Mouse (Mus musculus): ENCODE data around the gene Lamp1. TPM values are rescaled to one million over a fixed set of nuclear protein-coding genes. Genes with fewer than 3 reads are reported as not detected.
"Not testable (repeated sequence)": the region's sequence is repeated elsewhere in the genome, so short reads cannot be mapped to it uniquely, and the experiment has no call there.

Lamp1 gene
- polyA plus RNA-seq (2015; fragmentation: Nextera tagmentation; extraction: Ambion mirVana), result 295 and 327 TPM in 2 replicates

- Histone ChIP-seq H3K27me3 (replicated peaks) (no peaks in the 10 kb centered on the region), H3K4me2 (peak within 1 kb of the TSS; percentile 92), H3K4me1 (peaks cover 18% of the 10 kb centered on the region), H3K36me3 (no peaks in the 10 kb centered on the region), H3K9me3 (no peaks in the 10 kb centered on the region), H3K4me3 (replicated peaks) (peak within 1 kb of the TSS; percentile 99), H3K9ac (peak within 1 kb of the TSS; percentile 100), H3K27ac (peak within 1 kb of the TSS; percentile 73)
- WGBS, result 1% methylated on average over 45 of the region's 50 CpGs
- peak; percentile 91 for ATAC-seq (ENCODE audit: insufficient read depth, low FRiP score, low read depth)
These were observed at the start of gene Lamp1 for GRCm38 (mm10) chr8:13158718-13159376. TSS of gene Lamp1 (plus strand) at chr8:13159161.

GRCm38 (mm10) chr8:13109416-13109960 lies 49.5 kb upstream of the Lamp1 start:
- Histone ChIP-seq H3K9ac (no peak overlapping the region), H3K36me3 (no peaks in the 10 kb centered on the region; the same call in 1 of the 2 replicates), H3K27ac (no peak overlapping the region), H3K4me2 (no peak overlapping the region), H3K4me1 (peaks cover 3% of the 10 kb centered on the region; the same call in 1 of the 2 replicates), H3K4me3 (replicated peaks) (no peak overlapping the region), H3K9me3 (no peaks in the 10 kb centered on the region), H3K27me3 (replicated peaks) (no peaks in the 10 kb centered on the region)
- 41% methylated on average over 1 of the region's 1 CpGs for WGBS
- no peak for ATAC-seq (ENCODE audit: insufficient read depth, low FRiP score, low read depth)

- ATAC-seq (ENCODE audit: insufficient read depth, low FRiP score, low read depth), result no peak
- H3K36me3 ChIP-seq, result peaks cover 3% of the 10 kb centered on the region; the same call in 1 of the 2 replicates
- no peak overlapping the region for H3K9ac ChIP-seq
- H3K9me3 ChIP-seq, result no peaks in the 10 kb centered on the region
- H3K27me3 ChIP-seq (replicated peaks), result no peaks in the 10 kb centered on the region
- WGBS, result 81% methylated on average over 11 of the region's 11 CpGs
- no peak overlapping the region for H3K27ac ChIP-seq
- H3K4me2 ChIP-seq, result no peak overlapping the region
- peaks cover 3% of the 10 kb centered on the region; the same call in 1 of the 2 replicates for H3K4me1 ChIP-seq
- no peak overlapping the region for H3K4me3 ChIP-seq (replicated peaks)
These were observed 47.0 kb upstream of the Lamp1 start for GRCm38 (mm10) chr8:13111917-13112316.

- peaks cover 3% of the 10 kb centered on the region for H3K36me3 ChIP-seq
- no peak overlapping the region for H3K9ac ChIP-seq
- no peak for ATAC-seq (ENCODE audit: insufficient read depth, low FRiP score, low read depth)
- no peak overlapping the region for H3K27ac ChIP-seq
- no peak overlapping the region for H3K4me2 ChIP-seq
- H3K9me3 ChIP-seq, result no peaks in the 10 kb centered on the region
- peaks cover 1% of the 10 kb centered on the region; the same call in 1 of the 2 replicates for H3K4me1 ChIP-seq
- H3K4me3 ChIP-seq (replicated peaks), result no peak overlapping the region
- no peaks in the 10 kb centered on the region for H3K27me3 ChIP-seq (replicated peaks)
- WGBS, result 84% methylated on average over 4 of the region's 4 CpGs
These were observed 45.7 kb upstream of the Lamp1 start for GRCm38 (mm10) chr8:13113232-13113631.

GRCm38 (mm10) chr8:13117096-13117495 lies 41.9 kb upstream of the Lamp1 start:
- H3K27me3 ChIP-seq (replicated peaks), result no peaks in the 10 kb centered on the region
- H3K4me1 ChIP-seq, result no peaks in the 10 kb centered on the region
- 94% methylated on average over 2 of the region's 2 CpGs for WGBS
- no peak overlapping the region for H3K27ac ChIP-seq
- no peak overlapping the region for H3K4me3 ChIP-seq (replicated peaks)
- H3K9me3 ChIP-seq, result no peaks in the 10 kb centered on the region
- H3K9ac ChIP-seq, result no peak overlapping the region
- no peak for ATAC-seq (ENCODE audit: insufficient read depth, low FRiP score, low read depth)
- H3K36me3 ChIP-seq, result peaks cover 6% of the 10 kb centered on the region
- H3K4me2 ChIP-seq, result no peak overlapping the region

- Histone ChIP-seq H3K9me3 (no peaks in the 10 kb centered on the region), H3K36me3 (peaks cover 14% of the 10 kb centered on the region), H3K27ac (no peak overlapping the region; the same call in 1 of the 2 replicates), H3K4me1 (no peaks in the 10 kb centered on the region), H3K4me2 (no peak overlapping the region), H3K9ac (no peak overlapping the region), H3K27me3 (replicated peaks) (no peaks in the 10 kb centered on the region), H3K4me3 (replicated peaks) (no peak overlapping the region)
- 82% methylated on average over 3 of the region's 3 CpGs for WGBS
- no peak for ATAC-seq (ENCODE audit: insufficient read depth, low FRiP score, low read depth)
These were observed 40.4 kb upstream of the Lamp1 start for GRCm38 (mm10) chr8:13118516-13118915.

DNA sequence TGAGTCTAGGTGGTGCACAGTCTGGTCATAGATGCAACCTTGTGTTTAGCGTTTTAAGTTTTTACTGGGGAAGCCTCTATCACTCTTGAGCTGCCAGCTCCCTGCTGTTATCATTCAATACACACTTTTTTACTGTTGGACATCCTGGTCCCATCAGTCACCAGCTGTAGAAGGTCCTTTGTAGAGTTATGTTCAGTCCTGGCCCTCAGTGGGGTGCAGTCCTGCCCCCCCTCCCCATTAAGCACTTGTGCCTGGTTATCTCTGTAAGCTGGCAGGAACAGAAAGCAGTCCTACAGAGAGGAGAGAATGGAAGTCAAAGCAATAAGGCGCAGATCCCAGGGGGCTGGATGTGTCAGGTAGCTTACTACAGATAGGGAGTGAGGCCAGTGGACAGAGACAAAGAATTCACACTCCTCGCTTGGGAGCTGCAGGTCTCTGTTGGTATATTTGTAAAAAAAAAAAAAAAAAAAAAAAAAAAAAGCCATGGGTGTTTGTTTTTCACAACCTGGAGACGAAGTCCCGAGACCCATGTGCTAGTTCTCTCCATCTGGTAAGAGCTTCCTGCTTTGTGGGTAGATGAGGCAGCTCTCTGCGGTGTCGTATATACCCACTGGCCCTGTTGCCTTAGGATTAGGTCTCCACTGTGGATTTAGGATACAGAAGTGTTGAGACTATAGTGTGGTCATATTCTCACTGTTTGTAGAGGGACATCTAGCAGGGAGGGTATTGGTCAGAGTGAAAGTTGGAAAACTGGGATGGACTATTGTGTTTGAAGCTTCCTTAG lies 37.9 kb upstream of the Lamp1 start:
- peaks cover 32% of the 10 kb centered on the region for H3K36me3 ChIP-seq

DNA sequence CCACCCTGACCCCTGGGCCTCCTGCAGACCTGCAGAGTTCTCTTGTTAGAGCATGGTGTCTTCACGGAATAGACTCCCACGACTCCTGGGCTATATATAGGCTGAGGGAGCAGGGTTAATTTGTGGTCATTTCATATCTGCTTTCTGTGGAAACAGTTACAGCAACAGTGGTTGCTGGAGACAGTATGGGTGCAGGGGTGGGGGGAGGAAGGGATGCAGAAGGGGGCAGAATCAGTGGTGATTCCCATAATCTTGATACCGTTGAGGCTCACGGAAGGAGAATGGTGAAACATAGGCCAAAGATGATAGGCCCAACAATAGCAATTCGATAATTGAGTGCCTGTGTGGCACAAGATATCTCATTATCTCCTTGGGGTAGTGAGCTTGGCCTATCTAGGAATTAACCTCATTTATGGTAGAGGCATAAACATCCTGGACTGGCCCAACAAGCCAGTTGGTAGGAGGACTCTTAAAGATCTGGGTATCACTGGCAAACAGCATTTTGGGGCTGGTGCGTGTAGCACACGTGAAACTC lies 36.0 kb upstream of the Lamp1 start:
- WGBS, result 88% methylated on average over 7 of the region's 7 CpGs
- H3K4me3 ChIP-seq (replicated peaks), result no peak overlapping the region
- peaks cover 50% of the 10 kb centered on the region for H3K36me3 ChIP-seq

More for the DNA sequence above, 37.9 kb upstream of the Lamp1 start:
- no peak overlapping the region for H3K4me3 ChIP-seq (replicated peaks)
- H3K4me1 ChIP-seq, result no peaks in the 10 kb centered on the region
- no peaks in the 10 kb centered on the region for H3K9me3 ChIP-seq
- H3K4me2 ChIP-seq, result no peak overlapping the region
- H3K9ac ChIP-seq, result no peak overlapping the region
- WGBS, result 80% methylated on average over 7 of the region's 7 CpGs
- H3K27me3 ChIP-seq (replicated peaks), result no peaks in the 10 kb centered on the region
- peak; percentile 67 for ATAC-seq (ENCODE audit: insufficient read depth, low FRiP score, low read depth)
- H3K27ac ChIP-seq, result no peak overlapping the region

DNA sequence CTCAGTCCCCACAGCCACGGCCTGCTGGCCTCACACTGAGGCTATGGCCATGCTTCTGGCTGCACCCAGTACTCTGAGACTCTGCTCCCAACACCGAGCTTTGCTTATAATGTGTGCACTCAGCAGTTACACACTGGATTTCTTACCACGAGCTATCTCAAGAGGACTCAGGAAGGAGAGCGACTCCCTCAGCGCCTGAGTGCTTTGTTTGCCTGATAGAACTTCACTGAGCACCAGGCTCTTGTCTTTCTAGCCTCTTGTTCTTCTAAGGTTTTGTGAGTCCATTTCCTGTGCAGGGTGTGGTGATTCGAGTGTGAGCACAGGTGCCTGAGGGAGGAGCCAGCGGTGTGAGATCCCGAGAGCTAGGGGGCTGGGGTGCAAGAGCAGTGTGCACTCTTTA lies 34.1 kb upstream of the Lamp1 start:
- WGBS, result 93% methylated on average over 8 of the region's 8 CpGs
- H3K27me3 ChIP-seq (replicated peaks), result no peaks in the 10 kb centered on the region
- H3K27ac ChIP-seq, result no peak overlapping the region
- H3K36me3 ChIP-seq, result peaks cover 59% of the 10 kb centered on the region
- H3K9ac ChIP-seq, result no peak overlapping the region
- ATAC-seq (ENCODE audit: insufficient read depth, low FRiP score, low read depth), result no peak
- no peaks in the 10 kb centered on the region for H3K4me1 ChIP-seq
- H3K4me3 ChIP-seq (replicated peaks), result no peak overlapping the region
- no peaks in the 10 kb centered on the region for H3K9me3 ChIP-seq
- no peak overlapping the region for H3K4me2 ChIP-seq

More for the DNA sequence above, 36.0 kb upstream of the Lamp1 start:
- H3K9me3 ChIP-seq, result no peaks in the 10 kb centered on the region
- no peak overlapping the region for H3K27ac ChIP-seq
- H3K4me1 ChIP-seq, result no peaks in the 10 kb centered on the region
- no peak overlapping the region for H3K4me2 ChIP-seq
- no peak overlapping the region for H3K9ac ChIP-seq
- ATAC-seq (ENCODE audit: insufficient read depth, low FRiP score, low read depth), result peak; percentile 29; the same call in 1 of the 2 replicates
- H3K27me3 ChIP-seq (replicated peaks), result no peaks in the 10 kb centered on the region

- not testable (repeated sequence) for H3K9me3 ChIP-seq; H3K9ac ChIP-seq; H3K4me2 ChIP-seq; H3K27ac ChIP-seq; H3K4me1 ChIP-seq; H3K27me3 ChIP-seq (replicated peaks); ATAC-seq (ENCODE audit: insufficient read depth, low FRiP score, low read depth); H3K4me3 ChIP-seq (replicated peaks)
- H3K36me3 ChIP-seq, result peaks cover 72% of the 10 kb centered on the region
- WGBS, result 61% methylated on average over 9 of the region's 9 CpGs
These were observed 26.7 kb upstream of the Lamp1 start for GRCm38 (mm10) chr8:13132220-13132619.

DNA sequence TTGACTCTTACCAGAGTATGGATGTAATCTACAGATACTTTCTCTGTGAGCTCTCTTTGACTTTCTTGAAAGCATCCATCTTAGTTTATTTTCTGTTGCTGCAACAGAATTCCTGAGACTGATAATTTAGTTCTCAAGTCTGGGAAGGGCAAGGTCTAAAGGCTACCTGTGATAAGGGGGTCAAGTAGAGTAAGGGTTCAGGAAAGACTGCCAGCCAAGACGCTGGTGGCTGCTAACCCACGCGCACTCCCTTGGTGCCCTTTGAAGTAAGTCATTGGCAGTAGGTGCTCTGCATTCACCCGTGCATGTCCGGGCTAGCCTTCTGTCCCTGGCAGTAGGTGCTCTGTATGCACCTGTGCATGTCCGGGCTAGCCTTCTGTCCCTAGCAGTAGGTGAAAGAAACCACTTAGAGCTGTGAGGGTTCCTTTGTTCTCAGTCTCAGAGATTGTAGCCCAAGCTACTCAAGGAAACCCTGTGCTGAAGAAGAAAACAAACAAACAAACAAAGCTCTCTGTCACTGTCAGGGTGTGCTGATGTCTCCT lies 19.2 kb upstream of the Lamp1 start:
- Histone ChIP-seq H3K9me3 (no peaks in the 10 kb centered on the region), H3K36me3 (peaks cover 90% of the 10 kb centered on the region), H3K4me1 (no peaks in the 10 kb centered on the region), H3K4me3 (replicated peaks) (no peak overlapping the region), H3K4me2 (no peak overlapping the region), H3K27ac (no peak overlapping the region), H3K9ac (no peak overlapping the region), H3K27me3 (replicated peaks) (no peaks in the 10 kb centered on the region)
- no peak for ATAC-seq (ENCODE audit: insufficient read depth, low FRiP score, low read depth)
- WGBS, result 90% methylated on average over 6 of the region's 6 CpGs

Data from stomach, embryonic 15.5 days (tissue).